Mouse (Mus musculus): ENCODE results near the gene Dnajc11. TPM values are rescaled to one million over a fixed set of nuclear protein-coding genes. Genes with fewer than 3 reads are reported as not detected.

Dnajc11 gene
- total RNA-seq, 4 experiments from 2014 or later = 71.2 to 111 (median 87.7) TPM

DNA sequence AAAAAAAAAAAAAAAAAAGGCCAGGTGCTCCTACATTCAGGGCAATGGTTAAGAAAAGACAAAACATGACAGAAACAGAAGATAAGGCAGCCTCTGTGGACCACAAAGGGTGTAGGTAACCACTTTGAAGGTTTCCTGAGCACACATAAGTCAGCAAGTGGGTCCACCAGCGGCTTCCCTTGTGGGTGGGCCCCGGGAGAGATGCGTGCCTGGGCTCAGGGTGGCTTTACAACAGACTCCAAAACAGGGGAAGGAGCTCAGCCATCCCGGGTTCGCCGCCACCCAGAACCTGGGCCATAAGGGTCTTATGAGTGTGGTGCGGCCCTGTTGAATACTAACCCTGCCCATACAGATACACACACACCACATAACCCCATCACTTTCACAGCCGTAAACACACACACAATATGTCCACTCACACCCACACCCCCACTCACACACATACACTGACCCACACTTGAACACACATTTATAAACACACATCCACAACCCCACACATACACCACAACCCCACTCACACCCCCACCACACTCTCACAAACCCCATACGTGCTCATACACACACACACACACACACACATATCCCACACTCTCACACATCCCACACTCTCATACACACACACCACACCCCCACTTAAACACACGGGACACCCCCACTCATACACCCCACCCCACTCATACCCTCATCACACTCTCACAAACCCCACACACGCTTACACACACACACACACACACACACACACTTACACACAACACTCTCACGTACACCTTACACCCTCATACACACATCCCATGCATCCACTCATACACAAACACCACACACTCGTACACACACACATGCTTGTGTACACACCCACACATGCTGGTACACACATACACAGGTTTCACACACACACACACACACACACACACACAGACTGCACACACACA lies 651 bp upstream of the Dnajc11 start:
- DNase-seq (ENCODE audit: low spot score) = no peak

DNA sequence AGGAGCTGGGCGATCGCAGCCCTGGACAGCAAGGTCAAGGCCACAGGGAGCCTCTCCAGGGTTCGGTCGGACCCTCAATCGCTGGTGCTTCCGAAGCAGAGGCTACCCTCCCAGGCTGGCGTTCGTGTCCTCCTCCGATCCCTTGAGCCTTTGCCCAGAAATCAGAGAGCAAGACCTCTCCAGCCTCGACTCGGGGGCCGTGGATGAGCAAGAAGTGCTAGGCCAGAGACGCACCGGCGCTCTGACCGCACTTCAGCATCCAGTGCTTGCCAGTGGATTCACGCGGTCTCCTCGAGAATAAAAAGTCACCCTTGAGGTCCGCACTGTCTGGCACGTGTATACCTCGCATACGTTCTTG lies 703 bp downstream of the Dnajc11 start:
- DNase-seq (ENCODE audit: low spot score) = no peak

DNA sequence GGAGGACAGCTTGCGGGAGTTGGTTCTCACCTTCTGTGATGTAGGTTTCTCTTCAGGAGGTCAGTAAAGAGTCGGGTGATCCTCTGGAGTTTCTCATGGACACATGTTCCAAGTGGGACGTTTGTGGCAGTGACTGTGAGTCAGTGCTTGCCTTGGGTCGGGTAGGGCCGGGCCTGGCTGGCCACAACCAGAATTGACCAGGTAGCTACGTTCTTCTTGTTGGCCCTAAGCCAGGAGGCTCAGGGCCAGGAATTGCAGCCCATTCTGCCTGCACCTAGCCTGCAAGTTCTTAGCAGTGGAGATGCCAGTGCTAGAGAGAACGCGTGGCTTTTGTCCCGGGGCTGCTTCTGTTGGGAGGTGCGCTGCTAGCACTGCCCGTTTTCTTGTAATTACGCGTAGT lies 4.0 kb downstream of the Dnajc11 start:
- DNase-seq (ENCODE audit: low spot score) = no peak

DNA sequence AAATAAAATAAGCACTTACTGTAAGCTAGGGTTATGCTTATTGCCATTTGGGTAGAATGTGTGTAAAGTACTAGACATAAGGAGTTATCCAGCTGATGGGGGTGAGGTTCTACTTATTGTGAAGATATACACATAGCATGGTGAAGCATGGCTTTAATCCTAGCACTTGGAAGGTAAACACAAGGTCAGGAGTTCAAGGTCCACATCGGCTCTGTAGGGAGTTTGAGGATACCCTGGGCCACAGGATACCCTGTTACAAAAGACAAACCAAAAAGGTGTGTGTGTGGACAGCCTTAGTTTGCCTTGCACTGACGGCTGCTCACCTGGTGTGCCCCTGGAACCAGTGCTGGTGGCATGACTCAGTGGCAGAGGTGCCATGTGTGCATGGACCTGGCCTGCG lies 4.6 kb downstream of the Dnajc11 start:
- DNase-seq (ENCODE audit: low spot score) = no peak

DNA sequence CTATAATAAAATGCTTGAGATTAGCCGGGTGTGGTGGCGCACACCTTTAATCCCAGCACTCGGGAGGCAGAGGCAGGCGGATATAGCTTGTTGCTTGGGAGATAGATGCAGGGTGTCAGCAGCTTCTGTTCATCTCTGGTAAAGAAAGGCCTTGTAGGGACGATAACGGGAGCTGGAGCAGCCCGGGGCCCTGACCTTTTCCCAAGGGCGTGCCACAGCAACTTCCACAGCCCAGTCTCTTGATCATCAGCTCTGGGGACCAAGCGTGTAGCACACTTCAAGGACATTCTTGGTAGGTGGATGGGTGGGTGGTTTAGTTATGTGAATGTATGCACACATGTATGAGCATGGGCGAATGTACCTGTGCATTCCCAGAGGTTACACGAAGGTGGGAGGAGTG lies 12.7 kb downstream of the Dnajc11 start:
- DNase-seq (ENCODE audit: low spot score) = no peak

DNA sequence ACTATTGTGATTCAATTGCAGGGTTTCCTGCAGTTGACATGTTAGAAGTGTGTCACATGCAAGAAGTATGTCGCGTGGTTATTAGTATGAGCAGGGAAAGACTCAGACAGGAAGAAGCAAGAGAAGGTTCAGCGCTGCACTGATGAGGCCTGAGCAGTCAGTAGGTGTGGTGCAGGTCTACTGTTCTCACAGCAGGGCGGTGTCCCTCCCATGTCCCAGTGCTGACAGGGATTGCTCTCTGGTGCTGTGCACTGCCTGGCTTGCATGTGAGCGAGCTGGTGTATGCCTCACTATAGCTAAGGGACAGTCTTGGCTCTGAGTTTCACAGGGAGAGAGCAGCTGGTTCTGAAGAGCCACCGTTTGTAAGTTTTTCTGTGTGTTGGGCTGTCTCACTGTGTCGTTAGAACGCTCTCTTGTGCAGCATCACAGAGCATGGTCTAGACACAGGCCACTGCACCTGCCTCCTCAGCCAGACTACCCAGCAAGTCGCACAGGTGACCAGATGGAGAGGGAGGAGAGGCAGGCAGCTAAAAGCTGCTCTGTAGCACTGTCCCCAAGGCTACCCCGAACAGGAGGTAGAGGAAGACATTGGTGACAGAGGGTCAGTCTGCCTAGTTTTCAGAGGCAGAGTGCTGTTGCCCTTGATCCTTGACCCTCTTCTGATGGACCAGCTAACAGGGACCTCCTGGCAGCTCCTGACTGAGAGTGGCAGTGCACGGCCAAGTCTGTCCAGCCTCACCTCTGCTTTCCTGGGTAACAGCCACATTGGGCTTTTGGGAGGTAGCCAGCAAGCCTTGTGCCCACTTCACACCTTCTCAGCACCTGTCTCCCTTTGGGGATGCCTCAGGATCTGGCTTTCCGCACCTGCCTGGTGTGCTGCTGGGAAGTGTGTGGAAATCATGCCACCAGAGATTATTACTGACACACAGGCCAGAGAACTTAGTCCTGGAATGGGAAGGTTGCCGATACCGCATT lies 15.3 kb downstream of the Dnajc11 start:
- DNase-seq (ENCODE audit: low spot score) = no peak

DNA sequence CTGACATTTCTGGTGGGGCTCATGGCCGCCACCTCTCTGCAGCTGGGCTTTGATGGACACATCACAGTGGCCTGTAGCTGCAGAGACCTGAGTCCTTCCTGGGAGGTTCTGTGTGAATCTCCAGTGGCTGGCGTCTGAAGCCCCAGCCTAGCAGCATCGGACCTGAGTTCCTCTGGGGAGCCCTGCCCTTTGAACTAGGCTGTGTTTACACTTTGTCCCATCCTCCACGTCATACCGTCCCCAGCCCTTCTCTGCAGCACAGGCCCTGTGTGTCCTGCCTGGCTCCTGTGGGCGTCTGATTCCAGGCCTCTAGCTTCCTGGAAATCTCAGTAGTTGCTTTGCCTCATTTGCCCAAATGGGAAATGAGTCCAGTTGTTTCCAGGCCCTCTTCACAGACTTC lies 19.7 kb downstream of the Dnajc11 start:
- no peak for DNase-seq (ENCODE audit: low spot score)

DNA sequence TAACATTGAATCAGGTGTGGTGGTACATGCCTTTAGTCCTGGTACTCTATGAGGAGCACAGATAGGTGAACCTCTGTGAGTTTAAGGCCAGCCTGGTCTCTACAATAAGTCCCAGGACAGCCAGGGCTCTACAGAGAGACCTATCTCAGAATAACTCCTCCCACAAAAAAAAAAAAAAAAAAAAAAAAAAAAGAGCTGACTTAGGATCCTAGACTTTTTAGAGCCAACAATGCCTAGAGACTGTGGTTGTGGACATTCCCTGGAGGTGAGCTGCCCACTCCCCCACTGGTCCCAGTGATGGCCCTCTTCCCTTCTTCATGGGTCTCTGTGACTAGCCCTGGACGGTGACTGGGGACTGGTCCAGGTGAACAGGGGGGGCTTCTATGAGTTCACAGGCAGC lies 22.3 kb downstream of the Dnajc11 start:
- no peak for DNase-seq (ENCODE audit: low spot score)

DNA sequence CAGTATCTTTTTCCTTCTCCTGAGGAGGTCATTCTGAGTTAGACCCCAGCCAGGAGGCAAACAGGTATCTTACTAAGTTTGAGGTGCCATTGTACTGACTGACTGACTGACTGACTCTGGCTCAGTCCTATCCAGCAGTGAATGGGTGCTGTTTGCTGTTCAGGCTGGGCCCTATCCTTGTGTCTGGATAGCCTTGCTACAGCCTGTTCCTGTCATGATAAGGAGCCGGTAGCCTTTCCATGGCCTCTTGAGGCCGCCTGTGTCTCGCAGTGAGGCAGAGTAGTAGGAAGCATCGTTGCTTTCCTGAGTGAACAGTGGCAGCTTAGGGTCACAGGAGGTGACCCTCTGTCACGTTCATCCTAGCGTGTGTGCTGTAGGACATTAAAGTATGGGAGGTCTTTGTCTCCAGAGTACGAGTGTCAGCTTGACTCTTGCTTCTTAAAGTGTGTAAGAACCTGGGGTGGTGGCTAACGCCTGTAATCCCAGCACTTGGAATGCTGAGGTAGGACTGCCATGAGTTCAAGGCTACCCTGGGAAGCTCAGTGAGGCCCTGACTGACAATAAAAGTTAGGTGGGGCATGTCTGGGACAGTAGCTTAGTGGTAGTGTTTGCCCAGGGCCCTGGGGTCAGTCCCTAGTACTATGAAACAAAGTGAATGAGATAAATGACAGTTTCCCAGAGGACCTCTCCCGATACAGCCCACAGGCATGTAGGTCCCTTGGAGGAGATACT lies 24.3 kb downstream of the Dnajc11 start:
- DNase-seq (ENCODE audit: low spot score) = no peak

DNA sequence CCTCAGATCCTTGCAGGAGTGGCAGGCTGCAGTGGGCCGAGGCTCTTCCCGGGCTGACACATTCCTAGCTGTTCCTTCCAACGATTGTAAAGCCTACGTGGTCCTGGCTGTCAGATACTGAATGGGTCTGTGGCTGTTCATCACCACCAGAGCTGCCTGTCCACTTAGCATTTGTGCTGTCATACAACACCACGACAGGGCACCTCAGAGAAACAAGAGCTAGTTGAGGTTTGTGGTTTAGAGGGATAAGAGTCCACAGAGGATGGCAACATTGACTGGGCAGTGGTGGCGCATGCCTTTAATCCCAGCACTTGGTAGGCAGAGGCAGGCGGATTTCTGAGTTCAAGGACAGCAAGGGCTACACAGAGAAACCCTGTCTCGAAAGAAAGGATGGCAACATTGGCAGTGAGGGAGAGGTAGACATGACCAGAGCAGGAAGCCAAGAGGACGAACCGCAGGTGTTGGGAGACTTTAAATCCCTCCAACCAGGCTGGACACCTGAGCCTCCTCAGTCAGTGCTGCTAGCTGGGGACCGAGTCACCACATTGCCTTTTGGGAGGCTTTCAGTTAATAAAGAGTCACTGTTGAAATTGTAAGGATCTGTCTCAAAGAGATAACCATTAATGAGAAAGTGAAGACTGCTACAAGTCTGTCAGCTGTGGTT lies 26.5 kb downstream of the Dnajc11 start:
- DNase-seq (ENCODE audit: low spot score) = no peak

DNA sequence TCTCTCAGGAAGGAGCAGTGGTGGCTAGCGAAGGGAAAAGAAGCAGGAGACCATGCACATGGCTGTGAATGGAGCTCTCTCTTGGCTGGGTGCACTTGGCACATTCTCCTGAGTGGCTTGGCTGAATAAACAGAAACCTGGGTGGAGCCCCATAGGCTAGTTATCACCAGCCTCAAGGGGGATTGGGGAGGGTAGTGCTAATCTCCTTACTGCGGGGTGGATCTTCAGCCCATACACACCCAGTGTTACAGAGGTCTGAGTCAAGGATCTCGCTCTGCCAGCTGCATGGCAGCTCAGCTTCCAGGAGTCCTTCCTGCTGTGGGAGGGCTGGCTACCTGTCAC lies 27.0 kb downstream of the Dnajc11 start:
- DNase-seq (ENCODE audit: low spot score) = no peak

DNA sequence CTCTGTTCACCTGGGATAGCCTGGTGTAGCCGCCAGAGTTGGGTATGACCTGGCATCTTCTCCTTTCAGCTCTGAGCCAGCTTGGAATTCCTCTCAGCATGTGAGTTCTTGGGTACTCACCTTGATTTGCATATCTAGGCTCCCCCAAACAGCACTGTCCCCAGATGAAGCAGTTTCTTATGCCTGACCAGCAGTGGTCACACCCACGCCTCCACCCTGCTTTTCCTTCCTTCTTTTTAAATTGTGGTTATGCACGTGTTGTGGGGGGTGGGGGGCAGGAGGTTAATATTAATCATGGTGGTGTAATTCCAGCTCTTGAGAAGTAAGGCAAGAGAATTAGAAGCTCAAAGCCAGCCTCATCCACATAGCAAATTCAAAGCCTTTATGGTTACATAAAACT lies 29.3 kb downstream of the Dnajc11 start:
- no peak for DNase-seq (ENCODE audit: low spot score)

DNA sequence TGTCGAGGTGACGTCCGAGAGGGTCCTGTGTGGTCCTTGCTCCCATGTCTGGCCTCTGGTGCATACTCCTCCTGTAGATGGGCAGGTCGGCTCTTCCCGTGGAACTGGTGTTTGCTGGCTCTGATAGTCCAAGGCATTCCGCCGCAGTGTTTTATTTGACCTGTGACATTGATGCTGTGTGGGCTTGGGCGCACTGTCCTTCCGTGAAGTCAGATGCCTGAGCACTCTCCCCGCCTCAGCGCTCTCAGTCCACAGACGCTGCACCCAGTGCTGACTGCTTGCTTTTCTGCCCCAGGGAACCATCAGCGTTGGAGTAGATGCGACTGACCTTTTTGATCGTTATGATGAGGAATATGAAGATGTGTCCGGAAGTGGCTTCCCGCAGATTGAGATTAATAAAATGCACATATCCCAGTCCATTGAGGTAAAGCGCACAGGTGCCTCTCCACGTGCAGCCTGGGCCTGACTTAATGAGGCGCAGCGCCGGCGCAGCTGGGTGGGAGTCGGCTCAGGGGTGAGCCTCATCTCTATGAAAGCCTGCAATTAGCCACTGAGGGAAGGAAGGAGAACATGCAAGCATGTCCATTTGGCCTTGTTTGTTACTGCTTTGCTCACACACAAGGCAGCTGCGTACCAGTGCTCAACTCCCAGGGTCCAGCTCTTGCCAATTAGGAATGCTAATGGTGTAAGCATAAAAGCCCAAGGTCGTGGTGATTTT lies 34.9 kb downstream of the Dnajc11 start:
- no peak for DNase-seq (ENCODE audit: low spot score)

DNA sequence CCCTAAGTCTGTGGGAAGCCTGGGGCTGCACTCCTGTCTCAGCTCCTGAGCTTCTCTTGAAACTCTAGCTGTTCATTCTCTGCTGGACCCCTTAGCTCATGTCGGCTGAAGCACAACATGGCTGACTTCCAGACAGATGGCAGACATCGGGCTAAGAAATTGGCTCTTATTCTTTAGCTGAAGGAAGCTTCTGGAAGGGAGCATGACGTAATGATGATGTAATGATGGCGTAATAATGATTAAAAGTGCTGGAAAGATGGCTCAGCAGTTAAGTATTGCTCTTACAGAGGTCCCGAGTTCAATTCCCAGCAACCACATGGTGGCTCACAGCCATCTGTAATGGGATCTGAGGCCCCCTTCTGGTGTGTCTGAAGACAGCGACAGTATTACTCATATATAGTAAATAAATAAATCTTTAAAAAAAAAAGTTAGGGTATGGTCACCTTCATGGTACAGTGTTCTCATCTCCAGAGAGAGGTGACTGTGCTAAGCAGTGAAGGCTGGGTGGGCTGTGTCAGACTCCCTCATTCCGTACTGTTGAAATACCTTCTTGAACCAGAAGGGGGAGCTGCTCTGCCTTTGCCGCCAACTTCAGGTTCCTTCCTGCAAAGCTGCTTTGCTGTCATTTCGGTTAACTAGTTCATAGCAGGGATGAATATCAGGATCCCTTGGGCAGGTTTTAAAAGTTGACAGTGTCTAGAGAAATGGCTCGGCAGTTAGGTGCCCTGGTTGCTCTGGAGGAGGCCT lies 38.9 kb downstream of the Dnajc11 start:
- no peak for DNase-seq (ENCODE audit: low spot score)

DNA sequence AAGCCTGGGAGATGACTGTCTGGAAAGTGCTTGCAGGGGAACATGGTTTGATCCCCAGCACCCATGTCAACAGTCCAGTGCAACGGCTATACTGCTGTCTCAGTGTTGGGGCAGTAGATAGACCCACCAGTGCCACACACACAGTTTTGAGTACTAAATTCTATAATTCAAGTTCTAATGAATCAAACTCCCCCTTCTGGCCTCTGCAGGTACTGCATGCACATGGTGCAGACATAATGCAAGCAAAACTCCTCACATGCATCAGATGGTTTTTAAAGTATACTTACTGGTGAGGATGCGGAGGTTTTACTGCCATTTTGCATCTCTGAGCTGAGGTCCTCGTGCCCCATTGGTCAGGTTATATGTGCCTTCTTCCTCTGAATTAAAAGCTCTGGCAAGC lies 42.0 kb downstream of the Dnajc11 start:
- no peak for DNase-seq (ENCODE audit: low spot score)

DNA sequence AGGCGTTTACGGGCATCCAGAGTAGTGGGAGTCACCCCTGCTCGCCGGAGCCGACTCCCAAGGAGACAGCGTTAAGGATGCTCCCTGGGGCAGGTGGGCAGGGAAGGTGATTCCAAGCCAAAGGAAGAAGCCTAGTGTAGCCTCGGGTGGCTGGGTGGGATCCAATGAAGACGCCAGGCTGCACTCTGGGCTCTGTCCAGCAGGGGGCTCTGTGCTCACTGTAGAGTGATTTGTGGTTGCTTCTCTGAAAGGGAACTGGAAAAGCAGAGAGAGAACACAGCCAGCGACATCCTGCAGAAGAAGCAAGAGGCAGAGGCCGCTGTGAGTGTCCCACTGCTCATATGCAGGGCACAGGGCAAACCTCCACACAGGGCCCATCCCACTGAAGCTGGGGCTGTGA lies 44.3 kb downstream of the Dnajc11 start:
- peak; percentile 85 for DNase-seq (ENCODE audit: low spot score)

DNA sequence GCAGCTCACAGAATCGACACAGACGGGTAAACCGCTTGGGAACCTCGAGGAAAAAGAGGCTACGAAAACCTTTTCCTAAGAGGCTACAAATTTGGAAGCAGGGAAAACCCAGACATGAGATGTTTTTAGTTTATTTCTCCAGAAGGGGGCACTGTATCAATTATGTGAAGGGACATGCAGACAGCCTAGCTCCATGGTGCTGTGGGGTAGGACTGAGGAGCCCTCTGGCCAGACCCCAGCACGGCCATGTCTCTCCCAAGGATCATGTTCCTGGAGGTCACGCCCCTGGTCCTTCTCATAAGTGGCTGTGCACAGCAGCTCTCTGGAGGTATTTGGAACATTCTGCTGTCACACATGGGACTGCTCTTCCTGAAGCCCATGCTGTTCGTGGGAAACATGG lies 47.2 kb downstream of the Dnajc11 start:
- no peak for DNase-seq (ENCODE audit: low spot score)

DNA sequence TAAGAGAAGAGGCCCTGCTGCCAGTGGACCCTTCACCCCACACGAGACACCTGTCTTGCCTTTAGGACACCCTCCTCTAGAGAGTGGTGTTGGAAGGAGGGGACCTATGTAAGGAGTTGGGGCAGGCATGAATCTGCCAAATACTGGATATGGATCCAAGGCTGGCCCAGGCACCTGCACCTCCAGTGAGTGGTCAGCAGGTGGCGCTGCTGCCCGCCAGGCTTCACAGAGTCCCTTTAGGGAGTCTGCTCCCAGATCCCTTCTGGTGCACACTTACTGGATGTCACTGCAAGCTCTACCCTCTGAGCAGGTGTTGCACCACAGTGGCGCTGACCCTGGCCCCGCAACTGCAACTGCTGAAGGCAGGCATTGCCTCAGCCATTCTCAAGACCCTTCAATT lies 47.9 kb downstream of the Dnajc11 start:
- DNase-seq (ENCODE audit: low spot score) = peak; percentile 81

DNA sequence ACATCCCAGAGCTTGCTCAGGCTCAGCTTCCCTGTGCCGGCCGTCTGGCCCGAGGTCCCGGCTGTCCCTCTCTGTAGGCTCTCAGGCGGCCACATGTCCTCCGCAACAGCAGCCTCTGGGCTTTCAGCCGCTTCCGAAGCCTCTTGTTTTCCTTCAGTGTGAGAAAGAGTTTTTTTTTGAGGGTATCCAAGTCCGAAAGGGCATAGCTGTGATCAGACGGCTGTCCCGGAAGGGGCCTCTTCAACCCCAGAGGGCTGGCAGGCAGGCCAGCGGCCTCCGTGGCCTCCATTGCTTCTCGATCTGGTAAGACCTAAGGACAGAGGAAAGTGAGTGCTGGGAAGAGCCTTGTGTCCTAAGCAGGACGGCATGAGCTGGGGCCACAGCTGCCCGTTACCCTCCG lies 49.6 kb downstream of the Dnajc11 start:
- DNase-seq (ENCODE audit: low spot score) = no peak

DNA sequence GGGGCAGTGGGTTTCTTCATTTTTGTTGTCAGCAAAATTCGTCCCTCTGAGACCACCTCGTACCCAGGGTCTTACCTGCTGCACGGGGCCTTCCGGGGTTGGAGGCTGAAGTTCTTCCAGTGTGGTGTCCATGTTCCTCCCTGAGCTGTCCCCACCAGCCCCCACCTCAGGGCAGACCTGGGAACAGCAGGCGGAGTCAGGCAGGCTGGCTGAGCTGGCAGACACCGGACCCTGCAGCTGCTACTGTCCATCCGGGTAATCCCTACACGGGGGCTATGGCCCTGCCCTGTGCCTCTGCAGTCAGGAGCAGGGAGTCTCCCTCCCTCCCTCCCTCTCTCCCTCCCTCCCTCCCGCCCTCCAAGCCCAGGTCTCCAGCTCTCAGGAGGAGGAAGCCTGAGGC lies 50.1 kb downstream of the Dnajc11 start:
- DNase-seq (ENCODE audit: low spot score) = no peak

Data from heart, adult 8-10 months (tissue).